Mouse (Mus musculus) lung, embryonic 16.5 days (tissue): ENCODE measurements around the gene Mis18a. TPM values are rescaled to one million over a fixed set of nuclear protein-coding genes. Genes with fewer than 3 reads are reported as not detected.

Source experiments
- ATAC-seq: fragments of 200-750 bp; cut with Nextera tagmentation; 2 replicates; pipeline ENCODE4 v1.8.0; 2017; ENCODE audit warnings: low read depth, mild to moderate bottlenecking, moderate library complexity
- H3K27ac ChIP-seq: fragments of 300-500 bp; sonication (generic); 2 replicates; pipeline ENCODE4 v1.5.1; 2014; ENCODE audit warnings: mild to moderate bottlenecking, control low read depth, low read length
- H3K27me3 ChIP-seq: fragments of 300-500 bp; sonication (generic); 2 replicates; pipeline ENCODE4 v1.6.1; 2014; ENCODE audit warnings: low read depth, low read length, mixed read lengths; ENCODE audit not compliant: control insufficient read depth, insufficient read depth
- H3K36me3 ChIP-seq: fragments of 300-500 bp; sonication (generic); 2 replicates; pipeline ENCODE4 v1.6.1; 2014; ENCODE audit warnings: low read length; ENCODE audit not compliant: control insufficient read depth, insufficient read depth
- H3K4me1 ChIP-seq: fragments of 300-500 bp; sonication (generic); replicated peaks from 2 replicates; pipeline ENCODE4 v1.6.1; 2014; ENCODE audit warnings: low read length, mixed read lengths; ENCODE audit not compliant: control insufficient read depth, insufficient read depth
- H3K4me2 ChIP-seq: fragments of 300-500 bp; sonication (generic); 2 replicates; pipeline ENCODE4 v1.6.1; 2014; ENCODE audit warnings: low read depth, low read length, control low read depth
- H3K4me3 ChIP-seq: fragments of 300-500 bp; sonication (generic); 2 replicates; pipeline ENCODE4 v1.5.1; 2014; ENCODE audit warnings: mild to moderate bottlenecking, low read length, control low read depth
- H3K9ac ChIP-seq: fragments of 300-500 bp; sonication (generic); 2 replicates; pipeline ENCODE4 v1.6.1; 2014; ENCODE audit warnings: low read length, control low read depth
- H3K9me3 ChIP-seq: fragments of 300-500 bp; sonication (generic); 2 replicates; pipeline ENCODE4 v1.6.1; 2016; ENCODE audit warnings: low read length; ENCODE audit not compliant: control insufficient read depth
- WGBS: fragments of 180-500 bp; shearing (Covaris S2); extraction: QIAGEN DNeasy Blood & Tissue Kit; methylation state at CpG from one replicate; pipeline ENCODE4 v1.1.7; 2014; 5-methylcytosine and 5-hydroxymethylcytosine counted together
- polyA plus RNA-seq: library from polyadenylated mRNA; unstranded; fragments of >200 nt; fragmentation: Nextera tagmentation; extraction: Ambion mirVana; gene quantifications from 2 replicates; pipeline ENCODE4 v1.2.1, GENCODE M21; 2015

Mis18a gene
- polyA plus RNA-seq, 1 experiment from 2014 or later: 82.1 TPM

GRCm38 (mm10) chr16:90693625-90694024 lies 33.6 kb downstream of the Mis18a start:
- WGBS: 66% methylated on average over 5 of the region's 5 CpGs
- Histone ChIP-seq H3K9ac (no peak overlapping the region), H3K27ac (peak overlapping the region; percentile 87; the same call in 1 of the 2 replicates), H3K9me3 (no peaks in the 10 kb centered on the region), H3K36me3 (no peaks in the 10 kb centered on the region), H3K4me1 (peaks cover 24% of the 10 kb centered on the region), H3K4me3 (no peak overlapping the region), H3K27me3 (no peaks in the 10 kb centered on the region), H3K4me2 (no peak overlapping the region)
- ATAC-seq: peak; percentile 49

DNA sequence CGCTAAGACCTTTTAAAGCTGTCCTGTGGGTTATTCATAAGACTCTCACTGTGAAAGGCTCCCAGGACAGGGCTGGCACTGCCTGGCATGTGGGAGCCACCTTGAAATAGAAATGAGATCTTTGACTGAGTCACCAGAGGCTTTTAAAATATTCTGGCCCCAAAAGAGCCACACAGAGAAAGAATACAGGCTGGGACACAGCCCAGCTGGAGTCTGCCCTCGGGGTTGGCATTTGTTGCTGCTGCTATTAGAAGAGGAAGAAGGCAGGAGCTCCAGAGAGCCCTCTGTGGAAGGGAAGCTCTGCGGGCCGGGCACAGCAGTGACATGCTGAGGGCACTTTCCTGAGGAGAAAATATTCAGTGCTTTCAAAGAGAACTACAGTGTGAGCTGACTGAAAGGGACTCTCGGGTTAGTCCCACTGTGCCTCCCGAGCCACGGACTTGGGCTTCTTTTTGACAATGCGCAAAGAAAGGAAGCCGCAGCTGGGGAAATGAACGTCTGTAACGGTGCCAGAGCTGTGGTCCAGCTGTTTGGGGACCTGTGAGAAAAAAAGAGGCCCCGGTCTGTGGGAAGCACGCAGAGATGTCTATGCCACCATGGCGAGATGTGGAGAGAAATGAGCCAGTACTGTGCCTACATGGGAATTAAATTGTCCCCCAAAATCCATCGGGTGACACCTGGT lies 34.4 kb downstream of the Mis18a start:
- 57% methylated on average over 15 of the region's 15 CpGs for whole genome bisulfite sequencing
- Histone ChIP-seq H3K36me3 (no peaks in the 10 kb centered on the region), H3K4me3 (no peak overlapping the region), H3K4me1 (peaks cover 27% of the 10 kb centered on the region), H3K9me3 (no peaks in the 10 kb centered on the region), H3K27ac (peak overlapping the region; percentile 84), H3K9ac (peak overlapping the region; percentile 37; the same call in 1 of the 2 replicates), H3K27me3 (no peaks in the 10 kb centered on the region), H3K4me2 (no peak overlapping the region)
- no peak for ATAC-seq

GRCm38 (mm10) chr16:90687687-90688263 lies 39.4 kb downstream of the Mis18a start:
- Histone ChIP-seq H3K4me2 (no peak overlapping the region), H3K4me1 (peaks cover 16% of the 10 kb centered on the region), H3K27me3 (no peaks in the 10 kb centered on the region), H3K27ac (peak overlapping the region; percentile 78), H3K9me3 (no peaks in the 10 kb centered on the region), H3K36me3 (no peaks in the 10 kb centered on the region), H3K9ac (no peak overlapping the region), H3K4me3 (no peak overlapping the region)
- 53% methylated on average over 12 of the region's 12 CpGs for WGBS
- peak; percentile 74 for ATAC-seq

DNA sequence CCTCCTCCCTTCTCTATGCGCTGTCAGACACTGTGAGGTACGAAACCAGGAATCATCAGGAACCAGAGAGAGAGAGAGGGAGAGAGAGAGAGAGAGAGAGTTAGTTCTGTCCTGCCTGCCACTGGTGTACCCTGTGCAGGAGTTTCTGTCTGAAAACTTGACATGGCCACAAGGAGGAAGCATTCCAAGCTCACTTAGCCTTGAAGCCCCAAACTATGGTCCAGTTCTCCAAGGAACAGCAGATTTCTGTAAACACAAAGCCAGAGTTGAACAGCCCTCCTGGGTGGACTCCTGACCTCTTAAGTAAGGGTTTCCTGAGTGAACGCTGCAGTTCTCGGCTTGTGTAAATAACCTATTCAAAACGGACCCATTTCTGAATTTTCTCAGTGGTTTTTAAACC lies 40.2 kb downstream of the Mis18a start:
- Histone ChIP-seq H3K27me3 (no peaks in the 10 kb centered on the region), H3K4me2 (no peak overlapping the region; the same call in 1 of the 2 replicates), H3K4me3 (no peak overlapping the region), H3K4me1 (peaks cover 14% of the 10 kb centered on the region), H3K36me3 (no peaks in the 10 kb centered on the region), H3K27ac (peak overlapping the region; percentile 78), H3K9ac (peak overlapping the region; percentile 30; the same call in 1 of the 2 replicates), H3K9me3 (no peaks in the 10 kb centered on the region)
- WGBS: 19% methylated on average over 5 of the region's 5 CpGs
- ATAC-seq: peak; percentile 54

DNA sequence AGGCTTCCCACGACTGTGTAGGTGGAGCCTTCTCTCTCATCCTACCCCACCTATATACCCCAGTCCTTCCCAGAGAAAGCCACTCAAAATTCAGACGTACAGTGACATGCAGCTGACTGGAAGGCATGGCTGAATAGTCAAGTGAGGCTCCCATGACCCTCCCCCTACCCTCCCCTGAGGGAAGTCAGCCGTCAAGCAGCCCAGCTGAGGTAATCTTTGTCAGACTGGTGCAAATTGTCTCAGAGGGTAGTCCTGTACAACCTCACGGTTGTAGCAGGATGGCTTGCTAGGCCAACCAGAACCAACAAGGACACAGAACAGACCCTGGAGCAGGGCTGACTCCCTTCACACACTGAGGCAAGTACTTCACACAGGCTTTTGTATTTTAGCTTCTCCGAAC lies 43.1 kb downstream of the Mis18a start:
- H3K4me2 ChIP-seq: no peak overlapping the region
- H3K27me3 ChIP-seq: no peaks in the 10 kb centered on the region
- H3K27ac ChIP-seq: no peak overlapping the region
- 65% methylated on average over 5 of the region's 5 CpGs for WGBS
- H3K9me3 ChIP-seq: no peaks in the 10 kb centered on the region
- no peak overlapping the region for H3K9ac ChIP-seq
- H3K4me3 ChIP-seq: no peak overlapping the region
- ATAC-seq: no peak
- no peaks in the 10 kb centered on the region for H3K36me3 ChIP-seq
- H3K4me1 ChIP-seq: peaks cover 14% of the 10 kb centered on the region

DNA sequence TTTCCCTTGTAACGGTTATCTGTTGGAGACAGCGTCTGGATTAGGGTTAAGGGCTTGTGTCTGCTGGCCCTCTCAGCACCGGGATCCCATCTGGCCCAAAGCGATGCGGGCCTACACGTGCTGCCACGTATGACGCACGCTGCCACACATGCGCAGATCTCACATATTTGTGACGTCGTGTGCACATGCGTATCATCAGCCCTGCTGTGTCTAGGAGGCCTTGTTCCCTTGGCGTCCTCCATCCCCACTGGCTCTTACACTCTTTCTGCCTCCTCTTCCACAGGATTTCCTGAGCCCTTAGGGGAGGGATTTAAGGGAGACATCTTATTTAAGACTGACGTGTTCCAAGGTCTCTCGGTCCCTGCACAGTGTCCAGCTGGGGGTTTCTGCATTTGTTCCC lies 47.2 kb downstream of the Mis18a start:
- Histone ChIP-seq H3K4me3 (no peak overlapping the region), H3K27ac (no peak overlapping the region), H3K27me3 (no peaks in the 10 kb centered on the region), H3K36me3 (no peaks in the 10 kb centered on the region), H3K4me2 (no peak overlapping the region), H3K4me1 (peaks cover 4% of the 10 kb centered on the region; the same call in 1 of the 2 replicates), H3K9ac (no peak overlapping the region; the same call in 1 of the 2 replicates), H3K9me3 (peaks cover 4% of the 10 kb centered on the region; the same call in 1 of the 2 replicates)
- no peak for ATAC-seq
- 84% methylated on average over 16 of the region's 16 CpGs for WGBS

GRCm38 (mm10) chr16:90678820-90679219 lies 48.4 kb downstream of the Mis18a start:
- H3K4me1 ChIP-seq: peaks cover 4% of the 10 kb centered on the region; the same call in 1 of the 2 replicates
- ATAC-seq: no peak
- H3K4me3 ChIP-seq: no peak overlapping the region
- H3K36me3 ChIP-seq: no peaks in the 10 kb centered on the region
- H3K9me3 ChIP-seq: peaks cover 4% of the 10 kb centered on the region; the same call in 1 of the 2 replicates
- H3K27ac ChIP-seq: no peak overlapping the region
- H3K9ac ChIP-seq: no peak overlapping the region
- H3K4me2 ChIP-seq: no peak overlapping the region
- 92% methylated on average over 3 of the region's 3 CpGs for WGBS
- H3K27me3 ChIP-seq: no peaks in the 10 kb centered on the region

GRCm38 (mm10) chr16:90676920-90677574 lies 50.2 kb downstream of the Mis18a start:
- H3K27ac ChIP-seq: no peak overlapping the region
- H3K4me3 ChIP-seq: no peak overlapping the region
- 0 out of 2 replicates have a peak overlapping the region, but pooled peaks have one; percentile 26 for H3K9ac ChIP-seq
- no peaks in the 10 kb centered on the region for H3K27me3 ChIP-seq
- no peaks in the 10 kb centered on the region for H3K36me3 ChIP-seq
- 41% methylated on average over 20 of the region's 20 CpGs for WGBS
- H3K9me3 ChIP-seq: peaks cover 4% of the 10 kb centered on the region; the same call in 1 of the 2 replicates
- peak overlapping the region; percentile 23; the same call in 1 of the 2 replicates for H3K4me2 ChIP-seq
- ATAC-seq: peak; percentile 57
- H3K4me1 ChIP-seq: peaks cover 4% of the 10 kb centered on the region; the same call in 1 of the 2 replicates

DNA sequence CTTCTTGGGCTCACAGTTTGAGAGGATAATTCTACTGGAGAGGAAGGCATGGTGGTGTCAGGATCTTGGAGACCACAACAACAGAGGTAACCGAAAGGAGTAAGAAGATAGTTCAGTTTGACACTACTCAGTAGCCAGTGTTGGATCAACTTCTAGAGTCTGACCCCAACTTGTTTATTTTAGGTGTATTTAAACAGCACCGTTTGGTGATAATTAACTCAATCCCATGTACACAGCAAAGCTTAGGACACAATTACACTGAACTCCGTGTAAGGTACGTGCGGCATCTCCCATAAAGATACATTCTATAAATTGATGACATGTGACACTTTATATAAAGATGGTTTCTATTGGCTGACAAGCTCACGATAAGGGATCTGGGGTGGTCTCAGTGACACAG lies 52.6 kb downstream of the Mis18a start:
- no peak overlapping the region for H3K9ac ChIP-seq
- H3K4me2 ChIP-seq: no peak overlapping the region
- peaks cover 4% of the 10 kb centered on the region; the same call in 1 of the 2 replicates for H3K4me1 ChIP-seq
- H3K9me3 ChIP-seq: peaks cover 4% of the 10 kb centered on the region; the same call in 1 of the 2 replicates
- H3K27me3 ChIP-seq: no peaks in the 10 kb centered on the region
- no peak overlapping the region for H3K27ac ChIP-seq
- H3K36me3 ChIP-seq: no peaks in the 10 kb centered on the region
- no peak overlapping the region for H3K4me3 ChIP-seq
- no peak for ATAC-seq
- 92% methylated on average over 6 of the region's 6 CpGs for WGBS
